Mouse (Mus musculus): Measurements from ENCODE around the gene Fbh1. TPM values are rescaled to one million over a fixed set of nuclear protein-coding genes. Genes with fewer than 3 reads are reported as not detected.

Fbh1 gene
- polyA plus RNA-seq, 1 experiment from 2014 or later: 153 TPM

DNA sequence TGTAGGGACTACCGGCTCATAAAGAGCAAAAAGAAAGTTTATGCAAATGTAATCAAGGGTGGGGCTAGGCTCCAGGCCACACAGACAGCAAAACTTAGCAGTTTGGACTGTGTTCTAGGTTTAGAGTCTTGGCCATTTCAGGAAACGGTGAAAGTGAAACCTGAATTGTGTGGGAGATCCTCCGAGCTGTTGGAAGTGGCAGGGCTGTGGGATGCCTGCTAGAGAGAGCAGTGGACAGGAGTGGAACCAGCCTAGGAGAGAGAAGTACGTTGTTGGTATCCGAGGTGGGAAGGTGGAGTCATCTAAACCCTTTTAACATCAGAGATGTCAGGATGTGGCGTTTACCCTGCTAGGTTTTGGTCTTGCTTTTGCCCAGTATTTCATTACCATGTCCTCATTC lies 41.5 kb downstream of the Fbh1 start:
- H3K27ac ChIP-seq (replicated peaks; ENCODE audit: low read depth, low read length): no peak overlapping the region
- no peak overlapping the region for H3K4me2 ChIP-seq (ENCODE audit: low read length)
- DNase-seq: no peak
- no peak overlapping the region for H3K4me3 ChIP-seq (replicated peaks; ENCODE audit: low read depth, low read length)
- WGBS: 95% methylated on average over 6 of the region's 6 CpGs
- H3K36me3 ChIP-seq (ENCODE audit: control insufficient read depth, insufficient read depth, low read length): peaks cover 19% of the 10 kb centered on the region
- no peaks in the 10 kb centered on the region for H3K9me3 ChIP-seq (ENCODE audit: control insufficient read depth, low read length)
- no peaks in the 10 kb centered on the region for H3K4me1 ChIP-seq (ENCODE audit: control insufficient read depth, insufficient read depth, low read length)
- H3K9ac ChIP-seq (replicated peaks; ENCODE audit: low read length): no peak overlapping the region
- H3K27me3 ChIP-seq (ENCODE audit: control insufficient read depth, insufficient read depth, low read length): no peaks in the 10 kb centered on the region
- ATAC-seq (ENCODE audit: low FRiP score, low TSS enrichment): no peak

DNA sequence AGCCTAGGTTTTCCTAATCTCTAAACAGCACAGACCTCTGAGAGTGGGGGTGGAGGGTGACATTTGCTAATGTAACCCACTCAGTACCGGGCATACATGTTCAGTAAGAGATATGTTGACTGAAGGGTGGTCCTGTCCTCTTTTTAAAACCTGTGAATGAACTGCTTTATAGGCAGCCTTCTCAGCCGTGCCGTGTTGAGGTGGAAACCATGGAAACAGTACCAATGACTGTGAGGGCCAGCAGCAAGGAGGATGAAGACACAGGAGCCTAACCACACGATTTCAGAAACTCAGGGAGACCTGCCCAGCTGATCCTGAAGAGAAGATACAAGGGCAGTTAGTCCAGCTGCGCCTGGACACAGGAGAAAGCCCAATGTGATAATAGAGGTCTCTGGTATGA lies 44.4 kb downstream of the Fbh1 start:
- no peaks in the 10 kb centered on the region for H3K4me1 ChIP-seq (ENCODE audit: control insufficient read depth, insufficient read depth, low read length)
- H3K4me2 ChIP-seq (ENCODE audit: low read length): no peak overlapping the region
- H3K4me3 ChIP-seq (replicated peaks; ENCODE audit: low read depth, low read length): no peak overlapping the region
- H3K27me3 ChIP-seq (ENCODE audit: control insufficient read depth, insufficient read depth, low read length): no peaks in the 10 kb centered on the region
- H3K27ac ChIP-seq (replicated peaks; ENCODE audit: low read depth, low read length): no peak overlapping the region
- no peak for DNase-seq
- peaks cover 2% of the 10 kb centered on the region; the same call in 1 of the 2 replicates for H3K36me3 ChIP-seq (ENCODE audit: control insufficient read depth, insufficient read depth, low read length)
- ATAC-seq (ENCODE audit: low FRiP score, low TSS enrichment): no peak
- no peaks in the 10 kb centered on the region for H3K9me3 ChIP-seq (ENCODE audit: control insufficient read depth, low read length)
- H3K9ac ChIP-seq (replicated peaks; ENCODE audit: low read length): no peak overlapping the region
- 59% methylated on average over 5 of the region's 5 CpGs for WGBS

DNA sequence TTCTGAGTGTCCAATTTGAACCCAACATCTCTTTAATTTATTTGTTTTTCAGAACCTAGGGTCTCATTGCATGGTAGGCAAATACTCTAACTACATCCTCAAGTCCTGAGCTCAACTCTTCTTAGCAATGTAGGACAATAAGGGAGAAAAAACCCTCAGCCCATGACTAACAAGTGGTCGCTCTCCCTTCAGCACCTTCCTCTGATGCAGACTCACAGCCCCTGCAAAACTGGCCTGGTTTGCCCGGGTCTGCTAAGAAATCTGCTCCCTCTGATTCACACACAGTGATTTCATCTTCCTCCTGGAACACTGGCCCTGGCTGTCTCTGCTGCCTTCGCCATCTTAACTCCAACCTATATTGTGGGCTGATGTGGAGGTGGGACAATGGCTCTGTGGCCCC lies 48.3 kb downstream of the Fbh1 start:
- H3K27me3 ChIP-seq (ENCODE audit: control insufficient read depth, insufficient read depth, low read length): no peaks in the 10 kb centered on the region
- no peak overlapping the region for H3K4me2 ChIP-seq (ENCODE audit: low read length)
- H3K27ac ChIP-seq (replicated peaks; ENCODE audit: low read depth, low read length): no peak overlapping the region
- no peak for ATAC-seq (ENCODE audit: low FRiP score, low TSS enrichment)
- no peaks in the 10 kb centered on the region for H3K4me1 ChIP-seq (ENCODE audit: control insufficient read depth, insufficient read depth, low read length)
- H3K9me3 ChIP-seq (ENCODE audit: control insufficient read depth, low read length): no peaks in the 10 kb centered on the region
- DNase-seq: no peak
- H3K4me3 ChIP-seq (replicated peaks; ENCODE audit: low read depth, low read length): no peak overlapping the region
- 72% methylated on average over 3 of the region's 3 CpGs for WGBS
- no peaks in the 10 kb centered on the region for H3K36me3 ChIP-seq (ENCODE audit: control insufficient read depth, insufficient read depth, low read length)
- no peak overlapping the region for H3K9ac ChIP-seq (replicated peaks; ENCODE audit: low read length)

- Histone ChIP-seq H3K27me3 (ENCODE audit: control insufficient read depth, insufficient read depth, low read length) (no peaks in the 10 kb centered on the region), H3K4me2 (ENCODE audit: low read length) (no peak overlapping the region), H3K4me1 (ENCODE audit: control insufficient read depth, insufficient read depth, low read length) (no peaks in the 10 kb centered on the region), H3K9ac (replicated peaks; ENCODE audit: low read length) (no peak overlapping the region), H3K4me3 (replicated peaks; ENCODE audit: low read depth, low read length) (no peak overlapping the region), H3K27ac (replicated peaks; ENCODE audit: low read depth, low read length) (no peak overlapping the region), H3K36me3 (ENCODE audit: control insufficient read depth, insufficient read depth, low read length) (no peaks in the 10 kb centered on the region), H3K9me3 (ENCODE audit: control insufficient read depth, low read length) (no peaks in the 10 kb centered on the region)
- ATAC-seq (ENCODE audit: low FRiP score, low TSS enrichment) (no peak), DNase-seq (no peak)
- WGBS: 96% methylated on average over 5 of the region's 5 CpGs
Measured at GRCm38 (mm10) chr2:11727574-11727973, 49.8 kb downstream of the Fbh1 start.

- 92% methylated on average over 9 of the region's 9 CpGs for WGBS
- no peak overlapping the region for H3K4me2 ChIP-seq (ENCODE audit: low read length)
- DNase-seq: no peak
- H3K4me1 ChIP-seq (ENCODE audit: control insufficient read depth, insufficient read depth, low read length): no peaks in the 10 kb centered on the region
- ATAC-seq (ENCODE audit: low FRiP score, low TSS enrichment): no peak
- H3K27me3 ChIP-seq (ENCODE audit: control insufficient read depth, insufficient read depth, low read length): no peaks in the 10 kb centered on the region
- H3K27ac ChIP-seq (replicated peaks; ENCODE audit: low read depth, low read length): no peak overlapping the region
- H3K36me3 ChIP-seq (ENCODE audit: control insufficient read depth, insufficient read depth, low read length): no peaks in the 10 kb centered on the region
- H3K9ac ChIP-seq (replicated peaks; ENCODE audit: low read length): no peak overlapping the region
- H3K9me3 ChIP-seq (ENCODE audit: control insufficient read depth, low read length): no peaks in the 10 kb centered on the region
- no peak overlapping the region for H3K4me3 ChIP-seq (replicated peaks; ENCODE audit: low read depth, low read length)
Measured at GRCm38 (mm10) chr2:11722564-11722963, 54.8 kb downstream of the Fbh1 start.

DNA sequence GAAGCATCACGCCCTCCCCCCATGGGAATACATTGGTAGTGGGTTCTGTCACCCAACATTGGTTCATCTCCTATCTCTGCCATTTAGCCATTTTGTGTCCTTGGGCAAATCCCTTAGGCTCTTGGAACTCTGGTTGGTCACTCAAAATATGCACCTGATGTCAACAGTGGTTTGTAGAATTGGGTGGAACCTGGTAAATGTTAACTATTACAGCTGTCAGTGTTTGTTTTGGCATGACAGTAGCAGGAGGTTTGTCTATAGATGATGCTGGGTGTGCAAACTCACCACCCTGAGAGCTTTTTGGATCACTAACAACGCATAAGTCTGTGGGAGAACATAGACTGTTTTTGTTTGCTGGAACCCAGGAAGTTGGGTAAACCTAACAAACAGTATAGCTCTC lies 58.8 kb downstream of the Fbh1 start:
- Histone ChIP-seq H3K27ac (replicated peaks; ENCODE audit: low read depth, low read length) (no peak overlapping the region), H3K36me3 (ENCODE audit: control insufficient read depth, insufficient read depth, low read length) (no peaks in the 10 kb centered on the region), H3K9ac (replicated peaks; ENCODE audit: low read length) (no peak overlapping the region), H3K4me1 (ENCODE audit: control insufficient read depth, insufficient read depth, low read length) (no peaks in the 10 kb centered on the region), H3K4me2 (ENCODE audit: low read length) (no peak overlapping the region), H3K9me3 (ENCODE audit: control insufficient read depth, low read length) (no peaks in the 10 kb centered on the region), H3K27me3 (ENCODE audit: control insufficient read depth, insufficient read depth, low read length) (no peaks in the 10 kb centered on the region), H3K4me3 (replicated peaks; ENCODE audit: low read depth, low read length) (no peak overlapping the region)
- 84% methylated on average over 2 of the region's 2 CpGs for WGBS
- DNase-seq: no peak
- ATAC-seq (ENCODE audit: low FRiP score, low TSS enrichment): no peak

DNA sequence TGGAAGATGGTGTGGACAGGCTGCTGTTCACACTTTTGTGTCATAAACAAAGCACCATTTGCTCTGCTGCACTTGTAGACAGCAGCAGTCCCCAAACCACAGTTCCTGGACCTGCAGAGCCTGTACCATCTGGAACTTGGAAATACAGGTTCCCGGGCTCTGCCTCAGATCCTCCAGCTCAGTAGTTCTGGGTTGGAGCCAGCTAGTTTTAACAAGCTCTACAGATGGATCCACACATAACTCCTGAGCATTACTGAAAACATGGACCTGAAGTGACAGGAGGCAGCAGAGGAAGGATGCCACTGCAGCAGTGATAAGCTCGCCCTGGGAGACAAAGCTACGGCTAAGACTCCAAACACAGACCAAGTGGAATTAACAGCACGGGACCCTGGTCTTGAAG lies 62.8 kb downstream of the Fbh1 start:
- no peaks in the 10 kb centered on the region for H3K27me3 ChIP-seq (ENCODE audit: control insufficient read depth, insufficient read depth, low read length)
- ATAC-seq (ENCODE audit: low FRiP score, low TSS enrichment): no peak
- DNase-seq: no peak

GRCm38 (mm10) chr2:11713021-11713420 lies 64.4 kb downstream of the Fbh1 start:
- 77% methylated on average over 3 of the region's 3 CpGs for WGBS
- ATAC-seq (ENCODE audit: low FRiP score, low TSS enrichment): no peak
- Histone ChIP-seq H3K27me3 (ENCODE audit: control insufficient read depth, insufficient read depth, low read length) (no peaks in the 10 kb centered on the region), H3K4me2 (ENCODE audit: low read length) (no peak overlapping the region), H3K4me3 (replicated peaks; ENCODE audit: low read depth, low read length) (no peak overlapping the region), H3K27ac (replicated peaks; ENCODE audit: low read depth, low read length) (no peak overlapping the region), H3K9ac (replicated peaks; ENCODE audit: low read length) (no peak overlapping the region), H3K36me3 (ENCODE audit: control insufficient read depth, insufficient read depth, low read length) (no peaks in the 10 kb centered on the region), H3K9me3 (ENCODE audit: control insufficient read depth, low read length) (no peaks in the 10 kb centered on the region), H3K4me1 (ENCODE audit: control insufficient read depth, insufficient read depth, low read length) (no peaks in the 10 kb centered on the region)
- DNase-seq: no peak

More for the DNA sequence above, 62.8 kb downstream of the Fbh1 start:
- Histone ChIP-seq H3K4me3 (replicated peaks; ENCODE audit: low read depth, low read length) (no peak overlapping the region), H3K36me3 (ENCODE audit: control insufficient read depth, insufficient read depth, low read length) (no peaks in the 10 kb centered on the region), H3K4me2 (ENCODE audit: low read length) (no peak overlapping the region), H3K27ac (replicated peaks; ENCODE audit: low read depth, low read length) (no peak overlapping the region), H3K4me1 (ENCODE audit: control insufficient read depth, insufficient read depth, low read length) (no peaks in the 10 kb centered on the region), H3K9me3 (ENCODE audit: control insufficient read depth, low read length) (no peaks in the 10 kb centered on the region), H3K9ac (replicated peaks; ENCODE audit: low read length) (no peak overlapping the region)
- 89% methylated on average over 4 of the region's 4 CpGs for WGBS

- Histone ChIP-seq H3K9ac (replicated peaks; ENCODE audit: low read length) (no peak overlapping the region), H3K36me3 (ENCODE audit: control insufficient read depth, insufficient read depth, low read length) (no peaks in the 10 kb centered on the region), H3K9me3 (ENCODE audit: control insufficient read depth, low read length) (no peaks in the 10 kb centered on the region), H3K27ac (replicated peaks; ENCODE audit: low read depth, low read length) (no peak overlapping the region), H3K4me2 (ENCODE audit: low read length) (no peak overlapping the region), H3K27me3 (ENCODE audit: control insufficient read depth, insufficient read depth, low read length) (no peaks in the 10 kb centered on the region), H3K4me1 (ENCODE audit: control insufficient read depth, insufficient read depth, low read length) (no peaks in the 10 kb centered on the region), H3K4me3 (replicated peaks; ENCODE audit: low read depth, low read length) (no peak overlapping the region)
- DNase-seq (no peak), ATAC-seq (ENCODE audit: low FRiP score, low TSS enrichment) (no peak)
- WGBS: 89% methylated on average over 6 of the region's 6 CpGs
Measured at GRCm38 (mm10) chr2:11712483-11712990, 64.8 kb downstream of the Fbh1 start.
